8 mouse cellular contexts compared by ENCODE assay signal in the genomic region with DNA sequence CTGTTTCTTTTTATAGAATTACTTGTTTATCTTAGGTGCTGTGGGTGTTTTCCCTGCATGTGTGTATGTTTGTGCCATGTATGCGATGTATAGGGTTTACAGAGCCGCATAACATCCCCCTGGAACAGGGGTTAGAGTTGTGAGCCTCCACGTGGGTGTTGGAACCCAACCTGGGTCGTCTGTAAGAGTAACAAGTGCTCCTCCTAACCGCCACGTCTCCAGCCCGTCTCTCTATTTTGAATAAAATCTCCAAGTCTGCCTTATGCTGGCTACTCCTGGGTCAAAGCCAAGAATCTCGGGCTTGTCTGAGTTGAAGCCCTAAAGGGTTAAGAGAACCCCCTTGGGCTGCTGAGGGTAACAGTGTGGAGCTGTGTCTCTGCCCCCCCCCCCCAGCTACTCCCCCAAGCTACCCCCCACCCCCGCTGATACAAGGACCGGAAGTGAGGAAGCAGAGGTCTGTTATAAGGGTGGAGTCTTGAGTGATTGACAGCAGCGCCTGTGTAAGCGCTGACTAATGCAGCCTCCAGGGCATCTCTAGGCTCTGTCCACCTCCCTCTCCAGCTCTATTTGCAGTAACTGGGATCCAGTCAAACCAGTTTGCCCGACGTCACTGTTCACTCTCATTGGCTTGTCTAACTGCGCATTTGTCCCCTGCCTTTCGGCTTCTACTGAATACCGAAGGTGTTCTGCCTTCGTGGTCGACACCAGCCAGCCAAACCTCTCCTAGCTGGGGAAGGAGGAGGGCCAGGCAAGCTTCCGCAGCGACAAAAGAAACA. TPM values are rescaled to one million over a fixed set of nuclear protein-coding genes. Genes with fewer than 3 reads are reported as not detected.
DNase-seq lines count a peak whose midpoint lies in the region; ATAC-seq and TF ChIP-seq lines count a peak whose summit lies in the region.

No protein-coding gene starts in this region.

- DNase-seq in left cerebral cortex, adult 11 months (ENCODE audit: low spot score) = peak; percentile 17
- DNase-seq in left cerebral cortex, postnatal 36 days (ENCODE audit: low spot score in 2 of 2) = no peak
- peak; percentile 60 for DNase-seq in c-Kit-positive CD71-positive TER-119-negative erythroid progenitor cells, embryonic 14.5 days (ENCODE audit: low read depth)
- peak; percentile 62 for DNase-seq in heart, postnatal 4 days
- DNase-seq in layer of hippocampus, adult 2 months (ENCODE audit: low spot score in 2 of 2) = peak in 1 of 2 experiments; percentile 16
- peak; percentile 76 for DNase-seq in lung, postnatal 14 days
- DNase-seq in retina, embryonic 14.5 days (ENCODE audit: low spot score) = peak; percentile 60

- peaks cover 14% of the 10 kb centered on the region for H3K27me3 ChIP-seq in forebrain, embryonic 13.5 days

- H3K9ac ChIP-seq in forebrain, embryonic 13.5 days = peak overlapping the region; percentile 61

- TF ChIP-seq CTCF in layer of hippocampus, adult 2 months (conservative IDR thresholded peaks at IDR 0.05) = 0 out of 2 replicates have a peak, but pooled peaks have one; percentile 3

- peak overlapping the region; percentile 65 for H3K4me2 ChIP-seq in forebrain, embryonic 13.5 days

- peaks cover 12% of the 10 kb centered on the region for H3K4me1 ChIP-seq in forebrain, embryonic 13.5 days

- H3K27ac ChIP-seq in forebrain, embryonic 13.5 days = peak overlapping the region; percentile 4
- H3K27ac ChIP-seq in layer of hippocampus, adult 2 months = no peak overlapping the region

- intact Hi-C loops in left cerebral cortex, postnatal 36 days (cut with DNase I) = no loop called here

- 7% methylated on average over 21 of the region's 21 CpGs for WGBS in forebrain, embryonic 13.5 days

- peak overlapping the region; percentile 38 for H3K4me3 ChIP-seq in forebrain, embryonic 13.5 days
- peak overlapping the region; percentile 43 for H3K4me3 ChIP-seq in layer of hippocampus, adult 2 months

- no peaks in the 10 kb centered on the region for H3K36me3 ChIP-seq in forebrain, embryonic 13.5 days (ENCODE audit: poor library complexity, severe bottlenecking)

- ATAC-seq in forebrain, embryonic 13.5 days = peak; percentile 94

- H3K9me3 ChIP-seq in forebrain, embryonic 13.5 days (replicated peaks) = no peaks in the 10 kb centered on the region

RNA-seq across cellular contexts. Expression of a gene that starts 36.3 kb away (rescaled TPM):
- total RNA-seq in left cerebral cortex, postnatal 36 days (2021) = not detected
- not detected in 2 replicates for polyA plus RNA-seq in forebrain, embryonic 13.5 days (2015; fragmentation: Nextera tagmentation; extraction: Ambion mirVana)
- not detected for total RNA-seq in heart, postnatal 4 days (2021)
- not detected for total RNA-seq in layer of hippocampus, adult 2 months (2021)

Comparison
In these comparisons a context has a peak if more than half of its experiments do, and no peak if none do; other contexts are left out.
1. DNase-seq: peak in left cerebral cortex, adult 11 months (single experiment), c-Kit-positive CD71-positive TER-119-negative erythroid progenitor cells, embryonic 14.5 days (single experiment), heart, postnatal 4 days (single experiment), lung, postnatal 14 days (single experiment) and retina, embryonic 14.5 days (single experiment); none in left cerebral cortex, postnatal 36 days (0 of 2).